Mouse (Mus musculus) kidney, embryonic 14.5 days (tissue): Measurements from ENCODE around the gene Lrrc2. TPM values are rescaled to one million over a fixed set of nuclear protein-coding genes. Genes with fewer than 3 reads are reported as not detected.

Experiments
- ATAC-seq: fragments of 200-750 bp; cut with Nextera tagmentation; 2 replicates; pipeline ENCODE4 v1.8.0; 2017; ENCODE audit warnings: moderate number of reproducible peaks, mild to moderate bottlenecking, moderate TSS enrichment, moderate library complexity; ENCODE audit not compliant: low FRiP score, low TSS enrichment
- H3K27ac ChIP-seq: fragments of 300-500 bp; sonication (generic); 2 replicates; pipeline ENCODE4 v1.5.1; 2014; ENCODE audit warnings: low read depth, mild to moderate bottlenecking, low read length, moderate library complexity, mixed read lengths
- H3K27me3 ChIP-seq: fragments of 300-500 bp; sonication (generic); 2 replicates; pipeline ENCODE4 v1.6.1; 2014; ENCODE audit warnings: mild to moderate bottlenecking, low read length; ENCODE audit not compliant: control insufficient read depth, insufficient read depth
- H3K36me3 ChIP-seq: fragments of 300-500 bp; sonication (generic); 2 replicates; pipeline ENCODE4 v1.6.1; 2014; ENCODE audit warnings: low read length, mixed read lengths; ENCODE audit not compliant: control insufficient read depth, insufficient read depth
- H3K4me1 ChIP-seq: fragments of 300-500 bp; sonication (generic); 2 replicates; pipeline ENCODE4 v1.6.1; 2014; ENCODE audit warnings: low read length, mixed read lengths; ENCODE audit not compliant: control insufficient read depth, insufficient read depth
- H3K4me2 ChIP-seq: fragments of 300-500 bp; sonication (generic); replicated peaks from 2 replicates; pipeline ENCODE4 v1.6.1; 2014; ENCODE audit warnings: low read depth, mild to moderate bottlenecking, low read length
- H3K4me3 ChIP-seq: fragments of 300-500 bp; sonication (generic); 2 replicates; pipeline ENCODE4 v1.5.1; 2014; ENCODE audit warnings: mild to moderate bottlenecking, low read length
- H3K9ac ChIP-seq: fragments of 300-500 bp; sonication (generic); 2 replicates; pipeline ENCODE4 v1.6.1; 2014; ENCODE audit warnings: low read depth, mild to moderate bottlenecking, low read length, moderate library complexity
- H3K9me3 ChIP-seq: fragments of 300-500 bp; sonication (generic); 2 replicates; pipeline ENCODE4 v1.6.1; 2016; ENCODE audit warnings: low read length; ENCODE audit not compliant: control insufficient read depth
- WGBS: fragments of 180-500 bp; shearing (Covaris S2); extraction: QIAGEN DNeasy Blood & Tissue Kit; methylation state at CpG from one replicate; pipeline ENCODE4 v1.1.7; 2014; 5-methylcytosine and 5-hydroxymethylcytosine counted together
- polyA plus RNA-seq: library from polyadenylated mRNA; unstranded; fragments of >200 nt; fragmentation: Nextera tagmentation; extraction: Ambion mirVana; gene quantifications from 2 replicates; pipeline ENCODE4 v1.2.1, GENCODE M21; 2014

The Lrrc2 gene
- polyA plus RNA-seq, 1 experiment from 2014 or later: 0.15 TPM

DNA sequence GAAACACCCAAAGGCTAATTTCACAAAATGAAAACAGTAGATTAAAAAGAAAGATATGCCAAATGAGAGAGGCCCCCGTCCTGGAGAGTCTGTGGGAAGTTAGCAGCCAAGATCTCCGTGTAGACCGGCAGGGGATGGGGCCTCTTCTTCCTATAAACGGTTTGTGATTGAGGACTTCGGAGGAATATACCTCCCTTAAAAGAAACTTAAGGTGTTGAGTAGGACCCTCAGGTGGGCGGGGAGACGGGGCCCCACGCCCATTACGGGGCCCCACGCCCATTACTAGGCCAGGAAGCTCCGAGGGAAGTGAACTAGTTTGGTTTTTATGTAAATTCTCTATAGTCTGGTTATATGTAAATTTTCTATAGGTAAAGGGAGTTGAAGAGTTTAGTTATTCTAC lies 5.4 kb upstream of the Lrrc2 start, which contains the start of gene Tdgf1:
Gene Tdgf1 (minus strand): TSS at position 233 of the 400 bp plus-strand sequence.
- peaks cover 41% of the 10 kb centered on the region for H3K27me3 ChIP-seq
- 8% methylated on average over 11 of the region's 11 CpGs for WGBS
- H3K9me3 ChIP-seq: no peaks in the 10 kb centered on the region
- 0 out of 2 replicates have a peak, but pooled peaks cover 2% of the 10 kb centered on the region for H3K4me1 ChIP-seq
- no peaks in the 10 kb centered on the region for H3K36me3 ChIP-seq
- no peak within 1 kb of the TSS for H3K27ac ChIP-seq
- H3K4me3 ChIP-seq: no peak within 1 kb of the TSS
- ATAC-seq: no peak
- H3K4me2 ChIP-seq: no peak within 1 kb of the TSS
- no peak within 1 kb of the TSS for H3K9ac ChIP-seq

DNA sequence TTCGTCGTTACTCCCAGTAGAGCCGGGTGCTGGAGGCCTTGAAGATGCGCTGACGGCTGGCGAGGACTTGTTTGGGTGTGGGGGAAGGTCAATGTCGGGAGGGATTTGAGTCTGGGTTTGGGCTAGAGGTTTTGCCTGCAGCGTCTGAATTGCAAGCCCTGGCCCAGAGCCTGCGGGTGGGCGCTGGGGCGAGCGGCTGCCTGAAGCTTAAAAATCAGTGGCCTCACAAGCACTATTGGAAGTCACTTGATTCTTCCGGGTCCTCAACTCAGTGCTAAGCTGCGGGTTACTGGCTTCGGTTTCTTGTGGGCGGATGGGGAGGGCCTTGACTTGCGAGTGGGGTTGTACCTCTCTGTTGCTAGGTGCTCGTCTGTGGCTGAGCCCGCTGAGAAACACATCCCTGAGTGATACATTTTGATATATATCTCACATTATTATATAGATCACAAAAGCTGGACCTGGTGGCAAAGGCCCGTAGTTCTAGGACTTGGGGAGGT lies 4.7 kb upstream of the Lrrc2 start:
- no peak for ATAC-seq
- no peaks in the 10 kb centered on the region for H3K36me3 ChIP-seq
- no peaks in the 10 kb centered on the region for H3K9me3 ChIP-seq
- H3K4me3 ChIP-seq: no peak overlapping the region
- WGBS: 8% methylated on average over 20 of the region's 20 CpGs
- H3K27ac ChIP-seq: no peak overlapping the region
- peaks cover 41% of the 10 kb centered on the region for H3K27me3 ChIP-seq
- H3K4me2 ChIP-seq: no peak overlapping the region
- H3K4me1 ChIP-seq: 0 out of 2 replicates have a peak, but pooled peaks cover 2% of the 10 kb centered on the region
- no peak overlapping the region for H3K9ac ChIP-seq

DNA sequence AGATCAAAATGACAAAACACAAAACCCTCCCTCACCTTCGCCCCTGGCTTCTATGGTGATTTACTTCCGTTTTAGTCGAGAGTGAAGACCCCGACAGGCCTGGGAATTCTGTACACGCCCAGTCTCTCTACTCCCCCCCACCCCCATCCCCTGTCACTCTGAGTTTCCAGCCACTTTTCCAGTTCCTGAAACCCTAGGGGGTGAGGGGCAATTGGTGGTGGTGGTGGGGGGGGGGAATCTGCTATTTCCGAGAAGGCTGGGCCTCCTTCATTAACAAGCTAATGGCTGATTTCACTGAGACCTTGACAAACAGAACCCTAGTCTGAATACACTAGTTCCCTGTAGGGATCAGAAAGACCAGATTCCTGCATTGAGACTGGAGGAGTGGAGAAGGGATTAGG lies 4.1 kb upstream of the Lrrc2 start:
- 8% methylated on average over 6 of the region's 6 CpGs for WGBS
- Histone ChIP-seq H3K9me3 (no peaks in the 10 kb centered on the region), H3K4me1 (0 out of 2 replicates have a peak, but pooled peaks cover 2% of the 10 kb centered on the region), H3K9ac (no peak overlapping the region), H3K4me2 (no peak overlapping the region), H3K27ac (no peak overlapping the region), H3K36me3 (no peaks in the 10 kb centered on the region), H3K27me3 (peaks cover 41% of the 10 kb centered on the region), H3K4me3 (no peak overlapping the region)
- ATAC-seq: no peak

DNA sequence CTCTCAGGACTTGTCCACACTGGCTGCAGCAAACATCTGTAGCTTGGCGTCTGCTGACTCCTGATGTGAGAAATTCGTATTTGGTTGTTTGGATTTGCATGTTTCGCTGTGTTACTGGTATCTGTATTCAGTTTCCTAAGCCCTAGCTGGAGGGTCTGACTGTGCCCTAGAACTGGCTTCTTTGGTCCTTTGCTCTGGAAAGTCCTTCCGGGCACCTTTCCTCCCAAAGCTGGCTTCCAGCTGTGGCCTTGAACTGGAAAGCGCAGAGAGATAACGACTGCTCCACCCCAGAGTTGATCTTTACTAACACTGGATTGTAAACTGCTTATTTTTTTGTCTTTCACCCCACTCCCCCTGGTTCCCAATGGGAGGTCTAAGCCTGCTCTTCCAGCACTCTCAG lies 3.4 kb upstream of the Lrrc2 start:
- Histone ChIP-seq H3K4me3 (no peak overlapping the region), H3K4me1 (0 out of 2 replicates have a peak, but pooled peaks cover 2% of the 10 kb centered on the region), H3K36me3 (no peaks in the 10 kb centered on the region), H3K27ac (no peak overlapping the region), H3K27me3 (peaks cover 42% of the 10 kb centered on the region), H3K9me3 (no peaks in the 10 kb centered on the region), H3K4me2 (no peak overlapping the region), H3K9ac (no peak overlapping the region)
- ATAC-seq: no peak
- 42% methylated on average over 6 of the region's 6 CpGs for WGBS

DNA sequence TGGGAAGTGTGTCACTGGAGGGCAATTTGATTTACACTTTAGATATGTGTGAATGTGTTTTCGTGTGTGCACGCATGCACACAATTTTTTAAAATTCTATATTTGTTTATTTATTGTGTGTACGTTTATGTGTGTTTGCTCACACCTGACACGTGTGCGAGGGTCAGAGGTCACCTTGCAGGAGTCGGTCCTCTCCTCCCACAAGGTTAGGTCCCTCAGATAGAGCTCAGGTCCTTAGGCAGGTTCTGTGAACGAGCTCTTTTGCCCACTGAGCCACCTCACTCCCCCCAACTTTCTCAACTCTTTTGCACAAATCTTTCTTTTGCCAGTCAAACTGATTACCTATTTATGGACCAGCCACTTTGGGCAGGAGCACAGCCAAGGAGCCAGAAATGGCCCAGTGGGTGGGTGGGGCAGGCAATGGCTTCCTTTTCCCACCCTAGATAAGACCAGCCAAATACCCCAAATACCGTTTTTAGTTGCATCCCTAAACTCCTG lies 2.5 kb upstream of the Lrrc2 start:
- WGBS: 55% methylated on average over 8 of the region's 8 CpGs
- H3K9ac ChIP-seq: no peak overlapping the region
- peaks cover 44% of the 10 kb centered on the region for H3K27me3 ChIP-seq
- H3K4me2 ChIP-seq: no peak overlapping the region
- no peaks in the 10 kb centered on the region for H3K36me3 ChIP-seq
- no peak overlapping the region for H3K27ac ChIP-seq
- 0 out of 2 replicates have a peak, but pooled peaks cover 2% of the 10 kb centered on the region for H3K4me1 ChIP-seq
- ATAC-seq: no peak
- H3K9me3 ChIP-seq: no peaks in the 10 kb centered on the region
- H3K4me3 ChIP-seq: no peak overlapping the region

DNA sequence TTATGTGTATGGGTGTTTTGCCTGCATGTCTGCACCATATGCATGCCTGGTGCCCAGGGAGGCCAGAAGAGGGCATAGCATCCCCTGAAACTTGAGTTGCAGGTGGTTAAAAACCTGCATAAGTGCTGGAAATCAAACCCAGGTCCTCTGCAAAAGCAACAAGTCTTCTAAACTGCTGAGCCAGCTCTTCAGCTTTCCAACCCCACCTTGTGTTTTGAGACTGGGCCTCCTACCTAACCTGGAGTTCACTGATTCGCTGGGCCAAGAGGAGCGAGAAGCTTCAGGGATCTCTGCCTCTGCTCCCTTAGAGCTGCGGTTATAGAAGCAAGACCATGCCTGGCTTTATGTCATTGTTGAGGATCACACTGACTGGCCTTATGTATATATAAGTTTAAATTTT lies 1.2 kb upstream of the Lrrc2 start:
- no peak overlapping the region for H3K27ac ChIP-seq
- WGBS: 93% methylated on average over 3 of the region's 3 CpGs
- no peaks in the 10 kb centered on the region for H3K36me3 ChIP-seq
- H3K27me3 ChIP-seq: peaks cover 33% of the 10 kb centered on the region
- H3K4me1 ChIP-seq: 0 out of 2 replicates have a peak, but pooled peaks cover 2% of the 10 kb centered on the region
- no peak overlapping the region for H3K9ac ChIP-seq
- no peak overlapping the region for H3K4me2 ChIP-seq
- ATAC-seq: no peak
- no peak overlapping the region for H3K4me3 ChIP-seq
- no peaks in the 10 kb centered on the region for H3K9me3 ChIP-seq

DNA sequence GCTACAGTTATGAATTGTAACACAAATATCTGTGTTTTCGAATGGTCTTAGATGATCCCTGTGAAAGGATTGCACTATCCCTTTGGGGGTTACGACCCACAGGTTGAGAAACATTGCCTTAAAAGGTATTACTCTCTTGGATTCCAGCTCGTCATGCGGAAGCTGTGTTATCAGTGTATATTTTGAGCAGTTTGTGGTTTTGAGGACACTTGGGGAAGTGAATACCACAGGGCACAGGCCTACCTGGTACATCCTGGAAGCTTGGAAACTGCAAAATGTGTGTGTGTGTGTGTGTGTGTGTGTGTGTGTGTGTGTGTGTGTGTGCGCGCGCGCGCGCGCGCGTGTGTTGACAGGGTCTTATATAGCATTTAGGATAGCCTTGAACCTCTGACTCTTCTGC lies 521 bp downstream of the Lrrc2 start:
- Histone ChIP-seq H3K4me2 (no peak overlapping the region), H3K9me3 (no peaks in the 10 kb centered on the region), H3K27me3 (peaks cover 21% of the 10 kb centered on the region), H3K4me3 (no peak overlapping the region), H3K9ac (no peak overlapping the region), H3K27ac (no peak overlapping the region), H3K36me3 (no peaks in the 10 kb centered on the region), H3K4me1 (no peaks in the 10 kb centered on the region)
- ATAC-seq: no peak
- WGBS: 98% methylated on average over 13 of the region's 13 CpGs

DNA sequence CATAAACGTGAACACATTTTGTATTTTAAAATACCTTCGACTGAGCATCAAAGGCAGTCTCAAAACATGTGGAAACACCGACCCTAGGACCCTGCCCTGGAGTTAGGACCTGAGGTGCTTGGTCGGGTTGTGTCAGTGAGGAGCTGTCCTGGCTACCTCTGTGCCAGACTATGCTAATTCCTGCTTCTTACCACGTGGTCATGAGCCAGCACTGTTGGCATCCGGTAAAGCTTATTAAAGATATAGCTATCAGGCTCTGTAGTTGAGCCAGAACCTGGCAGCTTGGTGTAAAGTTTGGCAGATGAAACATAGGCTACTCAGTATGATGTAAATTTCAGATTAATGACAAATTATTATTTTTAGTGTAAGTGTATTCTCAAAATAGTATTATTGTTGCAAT lies 1.1 kb downstream of the Lrrc2 start:
- no peaks in the 10 kb centered on the region for H3K4me1 ChIP-seq
- no peak overlapping the region for H3K9ac ChIP-seq
- H3K4me2 ChIP-seq: no peak overlapping the region
- H3K36me3 ChIP-seq: no peaks in the 10 kb centered on the region
- H3K27ac ChIP-seq: no peak overlapping the region
- no peaks in the 10 kb centered on the region for H3K9me3 ChIP-seq
- peaks cover 16% of the 10 kb centered on the region for H3K27me3 ChIP-seq
- ATAC-seq: no peak
- WGBS: 67% methylated on average over 6 of the region's 6 CpGs
- no peak overlapping the region for H3K4me3 ChIP-seq

DNA sequence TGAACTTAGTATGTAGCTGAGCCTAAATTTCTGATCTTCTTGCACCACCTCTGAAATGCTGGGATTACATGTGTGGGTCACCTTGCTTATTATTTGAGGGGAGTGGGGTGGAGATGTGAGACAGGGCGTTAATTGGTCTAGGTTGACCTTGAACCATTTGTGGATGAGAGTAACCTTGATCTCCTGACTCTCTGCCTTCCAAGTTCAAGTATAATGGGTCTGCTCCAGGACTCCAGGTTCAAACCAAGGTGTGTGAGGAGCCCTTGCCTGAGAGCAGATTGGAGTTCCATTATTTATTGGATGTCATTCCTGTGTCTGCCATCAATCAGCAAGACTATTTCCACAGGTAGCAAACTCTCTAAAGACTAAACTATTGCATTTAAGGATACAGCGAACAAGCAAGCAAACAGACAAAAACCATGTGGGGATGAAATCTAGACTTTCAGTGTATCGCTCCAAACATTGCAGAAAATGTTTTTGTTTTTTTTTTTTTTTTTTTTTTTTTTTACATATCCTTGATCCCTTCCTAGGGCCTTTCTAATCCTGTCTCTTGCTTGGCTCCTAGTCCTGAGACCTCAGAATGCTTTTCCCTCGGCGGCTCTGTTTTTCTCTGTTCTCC lies 1.7 kb downstream of the Lrrc2 start:
- peaks cover 10% of the 10 kb centered on the region; the same call in 1 of the 2 replicates for H3K27me3 ChIP-seq
- H3K4me2 ChIP-seq: peak overlapping the region; percentile 87
- H3K36me3 ChIP-seq: no peaks in the 10 kb centered on the region
- no peaks in the 10 kb centered on the region for H3K9me3 ChIP-seq
- WGBS: 44% methylated on average over 5 of the region's 5 CpGs
- no peak overlapping the region for H3K9ac ChIP-seq
- no peak overlapping the region for H3K27ac ChIP-seq
- no peak for ATAC-seq
- H3K4me1 ChIP-seq: no peaks in the 10 kb centered on the region
- peak overlapping the region; percentile 48 for H3K4me3 ChIP-seq
